ENCODE assay signal across 17 mouse cellular contexts in genomic region chr4:151793694-151794093, GRCm38 (mm10).
"Had no signal": no experiment of that assay in that cellular context is flagged by ENCODE, and none has a peak within 500 bp of the region (broad histone marks: within the 10 kb centered on the region; RNA-seq: fewer than 3 reads in every experiment).

No protein-coding gene starts in this region.

- H3K4me3 ChIP-seq: layer of hippocampus, adult 2 months; limb, embryonic 13.5 days; midbrain, embryonic 10.5 days; neural tube, embryonic 12.5 days had no signal

- H3K4me2 ChIP-seq: limb, embryonic 13.5 days; neural tube, embryonic 12.5 days had no signal

- H3K27ac ChIP-seq: layer of hippocampus, adult 2 months; limb, embryonic 13.5 days; liver, embryonic 14.5 days; midbrain, embryonic 10.5 days; neural tube, embryonic 12.5 days had no signal

- H3K27me3 ChIP-seq: limb, embryonic 13.5 days; neural tube, embryonic 12.5 days had no signal

- H3K9ac ChIP-seq: limb, embryonic 13.5 days; liver, embryonic 14.5 days; neural tube, embryonic 12.5 days had no signal

- H3K9me3 ChIP-seq: limb, embryonic 13.5 days; midbrain, embryonic 10.5 days; neural tube, embryonic 12.5 days had no signal

- ATAC-seq: lung, postnatal 0 days had no signal

- DNase-seq: kidney, postnatal 10 days; kidney, postnatal 4 days; left cerebral cortex, postnatal 4 days; lung, adult 2 months; lung, postnatal 36 days; midbrain, embryonic 14.5 days; retina, postnatal 1 day; right cerebral cortex, postnatal 4 days; spleen, adult 18-20 months; thymus, adult 18-20 months; thymus, postnatal 14 days had no signal

- H3K4me1 ChIP-seq: limb, embryonic 13.5 days; midbrain, embryonic 10.5 days; neural tube, embryonic 12.5 days had no signal
